23 mouse cellular contexts compared by ENCODE assay signal in the genomic region with DNA sequence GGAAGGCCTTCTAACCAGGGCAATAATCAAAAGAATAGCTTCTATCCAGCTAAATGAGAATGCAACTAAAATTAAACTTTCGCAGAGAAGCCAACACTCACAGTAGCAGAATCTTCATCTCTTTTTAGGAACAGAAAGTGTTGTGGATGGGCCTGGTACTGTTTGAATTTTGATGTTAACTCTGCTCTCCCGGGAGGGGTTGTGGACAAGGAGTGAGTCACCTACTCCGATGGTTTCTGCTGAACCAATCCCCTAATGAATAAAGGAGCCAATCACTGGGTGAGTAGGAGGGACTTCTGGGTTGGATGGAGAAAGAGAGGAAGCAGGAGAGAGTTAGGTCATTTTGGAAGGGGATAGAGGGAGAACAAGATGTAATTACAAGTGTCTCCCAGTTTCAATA.
"Had no signal": no experiment of that assay in that cellular context is flagged by ENCODE, and none has a peak within 500 bp of the region (broad histone marks: within the 10 kb centered on the region; RNA-seq: fewer than 3 reads in every experiment).

No protein-coding gene starts in this region.

- H3K4me2 ChIP-seq: heart, embryonic 12.5 days; hindbrain, embryonic 12.5 days; hindbrain, embryonic 14.5 days; intestine, embryonic 15.5 days; kidney, embryonic 15.5 days; limb, embryonic 13.5 days; limb, embryonic 15.5 days had no signal

- H3K27me3 ChIP-seq: heart, embryonic 12.5 days; hindbrain, embryonic 12.5 days; intestine, embryonic 15.5 days; kidney, embryonic 15.5 days; limb, embryonic 13.5 days; limb, embryonic 15.5 days had no signal

- H3K36me3 ChIP-seq: heart, embryonic 10.5 days; heart, embryonic 12.5 days; hindbrain, embryonic 10.5 days; hindbrain, embryonic 12.5 days; intestine, embryonic 15.5 days; kidney, embryonic 15.5 days; limb, embryonic 13.5 days; limb, embryonic 15.5 days had no signal

- H3K9me3 ChIP-seq: heart, embryonic 10.5 days; heart, embryonic 12.5 days; hindbrain, embryonic 10.5 days; hindbrain, embryonic 12.5 days; intestine, embryonic 15.5 days; kidney, embryonic 15.5 days; limb, embryonic 13.5 days; limb, embryonic 15.5 days had no signal

- H3K27ac ChIP-seq: gastrocnemius, adult 2 months; heart, embryonic 10.5 days; hindbrain, embryonic 10.5 days; hindbrain, embryonic 12.5 days; hindbrain, embryonic 14.5 days; intestine, embryonic 15.5 days; kidney, embryonic 15.5 days; kidney, postnatal 0 days; limb, embryonic 13.5 days; limb, embryonic 15.5 days had no signal

- H3K4me3 ChIP-seq: gastrocnemius, adult 2 months; heart, embryonic 10.5 days; heart, embryonic 12.5 days; hindbrain, embryonic 10.5 days; hindbrain, embryonic 12.5 days; intestine, embryonic 15.5 days; kidney, embryonic 15.5 days; limb, embryonic 13.5 days; limb, embryonic 15.5 days had no signal

- DNase-seq: gastrocnemius, adult 2 months; gastrocnemius, postnatal 10 days; gastrocnemius, postnatal 25 days; heart, adult 18-20 months; heart, postnatal 10 days; heart, postnatal 4 days; kidney, adult 18-20 months; kidney, adult 9 months; kidney, postnatal 14 days; kidney, postnatal 36 days; layer of hippocampus, adult 9-11 months; layer of hippocampus, postnatal 36 days; left cerebral cortex, postnatal 4 days had no signal

- H3K4me1 ChIP-seq: hindbrain, embryonic 12.5 days; intestine, embryonic 15.5 days; kidney, embryonic 15.5 days; limb, embryonic 15.5 days had no signal

- H3K9ac ChIP-seq: heart, embryonic 12.5 days; hindbrain, embryonic 12.5 days; hindbrain, embryonic 14.5 days; intestine, embryonic 15.5 days; kidney, embryonic 15.5 days; limb, embryonic 13.5 days; limb, embryonic 15.5 days had no signal
